Mouse (Mus musculus): ENCODE data around the gene Rbm4b.
"Not testable (repeated sequence)": the region's sequence is repeated elsewhere in the genome, so short reads cannot be mapped to it uniquely, and the experiment has no call there.

The Rbm4b gene

GRCm38 (mm10) chr19:4745057-4745456, 11.2 kb upstream of the Rbm4b start:
- in situ Hi-C loops (cut with MboI, MseI): no loop called here

DNA sequence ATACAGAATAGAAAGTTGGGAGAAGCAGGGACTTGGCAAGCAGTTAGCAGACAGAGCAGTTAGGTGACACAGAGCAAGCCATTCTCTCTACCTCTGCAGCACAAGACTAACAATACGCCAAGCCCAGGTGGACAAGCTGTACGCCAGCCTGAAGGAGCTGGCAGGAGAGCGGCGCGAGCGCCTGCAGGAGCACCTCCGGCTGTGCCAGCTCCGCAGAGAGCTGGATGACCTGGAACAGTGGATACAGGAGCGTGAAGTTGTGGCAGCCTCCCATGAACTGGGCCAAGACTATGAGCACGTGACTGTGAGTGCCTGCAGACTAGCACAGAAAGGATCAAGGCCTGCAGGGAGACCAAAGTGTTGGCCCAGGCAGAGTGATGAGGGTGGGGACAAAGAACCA, 10.6 kb upstream of the Rbm4b start:
- in situ Hi-C loops (cut with MboI, MseI): no loop called here

GRCm38 (mm10) chr19:4746611-4747010, 9.7 kb upstream of the Rbm4b start:
- in situ Hi-C loops (cut with MboI, MseI): no loop called here

- in situ Hi-C loops (cut with MboI, MseI): no loop called here
Measured at GRCm38 (mm10) chr19:4747631-4748312, 8.5 kb upstream of the Rbm4b start.

DNA sequence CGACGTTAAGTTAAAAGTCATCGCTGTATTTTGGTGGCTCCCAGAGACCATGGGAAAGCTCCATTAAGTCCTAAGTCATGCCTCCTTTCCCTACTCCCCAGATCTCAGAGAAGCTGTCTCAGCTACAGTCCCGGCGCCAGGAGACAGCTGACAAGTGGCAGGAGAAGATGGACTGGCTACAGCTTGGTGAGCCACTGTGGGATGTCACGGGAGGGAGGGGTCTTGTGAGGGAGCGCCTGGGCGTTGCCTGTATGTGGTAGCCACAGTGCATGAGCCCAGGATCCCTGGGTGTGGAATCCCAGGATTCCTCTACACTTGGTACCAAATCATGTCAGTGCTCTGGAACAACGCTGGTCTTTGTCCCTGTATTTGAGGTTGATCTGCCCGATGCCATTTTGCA, 7.8 kb upstream of the Rbm4b start:
- in situ Hi-C loops (cut with MboI, MseI): no loop called here

- in situ Hi-C loops (cut with MboI, MseI): loop anchor here (10.0 kb wide), 1 partner anchor 225 kb away; no protein-coding TSS in a partner anchor
Measured at GRCm38 (mm10) chr19:4749975-4750374, 6.3 kb upstream of the Rbm4b start.

DNA sequence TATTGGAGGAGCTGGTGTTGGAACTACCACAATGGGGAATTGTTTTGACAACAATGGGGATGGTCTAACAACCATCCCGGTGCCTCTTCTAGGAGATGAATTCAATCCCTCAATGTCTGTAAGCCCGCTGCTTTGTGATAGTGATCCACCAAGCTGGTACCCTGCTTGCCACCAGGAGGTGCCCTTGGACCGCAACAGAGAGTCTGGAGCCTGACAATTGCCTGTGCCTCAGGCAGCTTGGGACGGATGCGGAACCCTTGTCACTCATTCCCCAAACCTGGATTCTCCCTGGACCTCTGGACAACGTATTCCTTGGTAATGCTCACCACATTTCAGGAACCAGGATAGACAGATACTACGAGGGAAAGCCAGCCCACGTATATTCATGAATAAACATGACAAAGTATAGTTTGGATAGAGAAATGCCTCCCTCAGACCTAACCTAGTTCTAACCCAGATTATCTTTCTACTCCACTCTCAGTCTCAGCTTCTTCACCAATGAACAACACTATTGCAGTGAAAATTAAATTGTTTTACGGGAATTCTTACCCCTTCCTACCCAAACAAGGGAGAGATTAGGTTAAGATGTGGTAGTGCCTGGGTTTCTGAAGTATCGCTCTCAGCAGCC, 618 bp upstream of the Rbm4b start:
- in situ Hi-C loops (cut with MboI, MseI): loop anchor here (5.0 to 10.0 kb wide), 2 partner anchors 37 to 219 kb away; partner anchors contain the start of gene Rbm4

GRCm38 (mm10) chr19:4756921-4757320, 624 bp downstream of the Rbm4b start:
- in situ Hi-C loops (cut with MboI, MseI): loop anchor here (5.0 to 10.0 kb wide), 2 partner anchors 35 to 218 kb away; partner anchors contain the start of gene Rbm4

DNA sequence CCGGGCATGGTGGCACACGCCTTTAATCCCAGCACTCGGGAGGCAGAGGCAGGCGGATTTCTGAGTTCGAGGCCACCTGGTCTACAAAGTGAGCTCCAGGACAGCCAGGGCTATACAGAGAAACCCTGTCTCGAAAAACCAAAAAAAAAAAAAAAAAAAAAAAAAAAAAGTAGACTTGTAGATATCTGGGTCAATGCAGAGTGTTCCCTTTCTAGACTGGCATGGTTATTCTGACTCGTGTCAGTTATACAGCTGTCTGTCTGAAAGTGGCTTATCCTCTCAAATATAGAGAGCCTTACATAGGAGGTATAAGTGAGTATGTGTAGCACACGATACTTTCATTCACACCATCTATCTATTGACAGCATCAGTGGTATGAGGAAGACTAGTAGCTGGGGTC, 4.2 kb downstream of the Rbm4b start:
- in situ Hi-C loops (cut with MboI, MseI): not testable (repeated sequence)

DNA sequence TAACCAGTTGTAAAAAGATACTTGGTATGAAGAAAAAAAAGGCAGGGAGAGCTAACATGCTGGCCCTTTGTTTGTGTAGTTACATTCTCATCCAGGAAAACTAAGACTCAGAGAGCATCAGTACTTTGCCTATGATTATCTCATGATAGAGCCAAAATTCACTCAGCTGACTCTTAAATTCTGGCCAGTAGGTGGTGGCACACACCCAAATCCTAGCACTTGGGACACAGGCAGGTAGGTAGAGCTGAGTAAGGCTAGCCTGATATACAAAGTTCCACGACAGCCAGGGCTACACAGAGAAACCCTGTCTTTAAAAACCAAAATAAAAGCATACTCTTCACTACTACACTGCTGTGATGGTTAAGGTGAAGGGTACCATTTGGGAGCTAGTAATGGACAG, 6.6 kb downstream of the Rbm4b start:
- in situ Hi-C loops (cut with MboI, MseI): no loop called here

GRCm38 (mm10) chr19:4767507-4768148, 11.3 kb downstream of the Rbm4b start:
- in situ Hi-C loops (cut with MboI, MseI): no loop called here

GRCm38 (mm10) chr19:4772785-4773184, 16.5 kb downstream of the Rbm4b start:
- in situ Hi-C loops (cut with MboI, MseI): no loop called here

DNA sequence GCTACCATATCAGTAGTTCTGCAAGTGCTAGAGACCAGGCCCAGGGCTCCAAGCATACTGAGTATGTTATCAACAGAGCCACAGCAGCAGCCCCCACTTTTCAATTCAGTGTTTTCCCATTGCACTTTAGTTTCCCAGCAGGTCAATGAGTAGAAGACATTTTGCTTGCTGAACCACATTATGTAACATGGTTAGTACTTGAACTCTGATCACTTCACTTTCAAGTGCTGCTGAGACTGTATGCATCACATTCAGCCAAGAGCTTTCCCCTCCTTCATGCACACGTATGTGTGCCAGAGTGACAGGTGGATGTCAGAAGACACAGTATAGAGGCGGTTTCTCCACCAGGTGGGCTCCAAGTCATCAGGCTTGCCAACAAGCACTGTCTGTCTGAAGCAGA, 26.6 kb downstream of the Rbm4b start:
- in situ Hi-C loops (cut with MboI, MseI): no loop called here

DNA sequence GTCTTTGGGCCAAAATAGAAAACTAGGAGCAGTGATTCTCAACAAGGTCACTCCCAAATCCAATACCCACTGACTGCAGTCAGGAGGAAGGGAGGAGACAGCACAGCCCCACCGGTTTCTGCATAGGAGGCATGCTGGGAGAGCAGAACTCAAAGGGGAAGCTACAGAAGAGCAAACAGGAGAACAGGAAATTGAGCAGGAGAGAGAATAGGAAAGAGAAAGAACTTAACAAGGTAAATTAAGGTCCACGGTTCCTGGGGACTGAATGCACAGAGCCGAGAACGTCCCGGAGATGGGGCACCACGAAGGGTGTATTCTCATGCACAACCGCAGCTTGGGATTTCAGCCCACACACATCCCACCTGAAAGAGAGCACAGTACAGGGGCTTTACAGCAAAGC, 28.9 kb downstream of the Rbm4b start:
- in situ Hi-C loops (cut with MboI, MseI): no loop called here

DNA sequence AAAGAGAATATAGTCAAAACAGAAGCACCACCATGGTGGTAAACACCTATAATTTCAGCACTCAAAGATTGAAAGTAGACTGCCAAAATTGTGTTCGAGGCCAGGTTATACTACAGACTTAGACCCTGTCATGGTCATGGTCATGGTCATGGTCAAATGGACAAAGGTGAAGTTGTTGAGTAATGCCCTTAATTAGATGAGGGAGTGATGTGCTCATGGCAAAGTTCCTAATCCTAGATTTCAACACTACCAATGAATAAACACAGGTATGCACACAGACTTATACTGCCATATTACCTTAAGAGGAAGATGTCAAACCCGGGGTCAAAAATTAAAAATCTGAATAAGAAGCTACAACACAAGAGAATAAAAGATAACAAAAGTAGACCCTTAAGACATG, 30.0 kb downstream of the Rbm4b start:
- in situ Hi-C loops (cut with MboI, MseI): no loop called here

DNA sequence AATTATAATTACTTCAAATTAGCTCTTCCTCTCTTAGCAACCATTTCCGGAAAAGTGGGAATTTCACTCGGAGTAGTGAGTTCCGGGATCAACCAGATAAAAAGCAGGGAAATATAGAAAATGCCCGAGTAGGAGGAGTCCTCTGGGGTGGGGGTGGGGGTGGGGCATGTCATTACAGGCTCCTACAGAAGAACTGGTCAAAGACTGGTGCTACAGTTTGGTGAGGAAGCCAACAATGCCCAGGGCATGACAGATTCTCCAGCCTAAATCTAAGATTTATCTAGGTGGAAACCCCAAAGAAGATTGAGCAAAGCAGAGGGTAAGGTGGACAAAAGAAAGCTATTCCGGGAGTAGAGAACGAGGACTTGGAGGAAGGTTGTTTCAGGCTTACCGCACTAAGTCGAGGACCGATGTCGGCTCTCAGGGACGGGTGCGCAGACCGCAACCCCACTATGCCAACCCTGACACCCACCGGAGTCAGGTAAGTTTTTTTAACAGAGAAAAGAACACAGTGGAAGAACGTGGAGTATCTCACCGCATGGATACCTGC, 37.1 kb downstream of the Rbm4b start:
- in situ Hi-C loops (cut with MboI, MseI): loop anchor here (5.0 kb wide), 1 partner anchor 36 kb away; the partner anchor contains the start of gene Rbm4b

- in situ Hi-C loops (cut with MboI, MseI): loop anchor here (5.0 kb wide), 1 partner anchor 37 kb away; the partner anchor contains the start of gene Rbm4b
Measured at GRCm38 (mm10) chr19:4793831-4794422, 37.6 kb downstream of the Rbm4b start, which contains the start of gene Rbm4. TSS of gene Rbm4 (minus strand) at chr19:4793901.

DNA sequence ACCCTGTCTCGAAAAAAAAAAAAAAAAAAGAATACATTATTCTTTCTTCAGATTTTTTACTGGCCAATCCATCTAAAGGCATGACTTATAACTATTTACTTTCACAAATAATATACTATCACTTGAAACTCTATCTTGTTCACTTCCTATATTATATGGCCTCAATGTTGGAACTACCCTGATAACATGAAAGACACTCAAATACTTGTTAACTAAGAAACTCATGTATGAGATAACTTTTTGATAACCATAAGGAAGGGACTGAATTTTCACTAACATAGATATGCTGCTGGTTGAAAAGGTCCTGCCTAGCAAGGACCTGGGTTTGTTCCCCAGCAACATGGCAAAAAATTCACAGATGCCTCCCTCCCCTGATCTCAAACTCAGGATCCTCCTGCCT, 39.6 kb downstream of the Rbm4b start:
- in situ Hi-C loops (cut with MboI, MseI): no loop called here

- in situ Hi-C loops (cut with MboI, MseI): no loop called here
Measured at GRCm38 (mm10) chr19:4797846-4798245, 41.5 kb downstream of the Rbm4b start.

DNA sequence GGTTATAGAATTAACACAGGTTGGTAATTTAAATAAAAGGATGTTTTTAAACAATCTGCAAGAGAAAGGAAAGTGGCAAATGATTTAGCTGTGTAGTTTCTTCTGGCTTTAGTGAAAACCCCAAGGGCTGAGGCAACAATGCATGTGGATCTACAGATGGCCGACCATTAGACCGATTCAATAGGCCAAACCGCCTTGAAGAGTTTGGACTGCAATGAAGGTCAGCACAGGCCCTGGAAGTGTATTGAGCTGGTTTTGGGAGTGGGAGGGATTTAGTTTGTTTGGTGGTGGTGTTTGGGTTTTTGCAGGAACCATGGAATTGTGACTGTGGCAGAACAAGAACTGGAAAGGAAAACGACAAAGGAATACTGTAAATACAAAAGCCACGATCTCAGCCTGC, 42.8 kb downstream of the Rbm4b start:
- in situ Hi-C loops (cut with MboI, MseI): no loop called here

GRCm38 (mm10) chr19:4802691-4803091, 46.4 kb downstream of the Rbm4b start:
- in situ Hi-C loops (cut with MboI, MseI): no loop called here

- in situ Hi-C loops (cut with MboI, MseI): no loop called here
Measured at GRCm38 (mm10) chr19:4803283-4803682, 47.0 kb downstream of the Rbm4b start.

Data from regulatory T cell (primary cell).